Mouse (Mus musculus) 3T3-L1 (cell line): ENCODE results near the gene Cenpk.
"Not testable (repeated sequence)": the region's sequence is repeated elsewhere in the genome, so short reads cannot be mapped to it uniquely, and the experiment has no call there.

Experiments used
- DNase-seq: peaks from one replicate; pipeline ENCODE4 v3.0.0-alpha.2; 2015; ENCODE audit warnings: low read depth, low spot score

Cenpk gene

GRCm38 (mm10) chr13:104228384-104229066, at the start of gene Cenpk, which contains the start of gene Ppwd1:
Gene Cenpk (plus strand): TSS chr13:104228611.
Gene Ppwd1 (minus strand): TSS chr13:104228843.
- peak; percentile 95 for DNase-seq

GRCm38 (mm10) chr13:104178650-104179121, 49.7 kb upstream of the Cenpk start, which contains the start of gene Trim23:
Gene Trim23 (plus strand): TSS chr13:104178797.
- DNase-seq: peak; percentile 99

- DNase-seq: peak; percentile 26
Measured at GRCm38 (mm10) chr13:104179176-104179888, 49.1 kb upstream of the Cenpk start.

- DNase-seq: no peak
Measured at GRCm38 (mm10) chr13:104187357-104187756, 41.1 kb upstream of the Cenpk start.

- DNase-seq: not testable (repeated sequence)
Measured at GRCm38 (mm10) chr13:104195891-104196290, 32.5 kb upstream of the Cenpk start.

- DNase-seq: peak; percentile 30
Measured at GRCm38 (mm10) chr13:104204313-104204712, 24.1 kb upstream of the Cenpk start.

GRCm38 (mm10) chr13:104227478-104227877, 933 bp upstream of the Cenpk start:
- peak; percentile 7 for DNase-seq

GRCm38 (mm10) chr13:104229181-104229580, 770 bp downstream of the Cenpk start:
- no peak for DNase-seq

GRCm38 (mm10) chr13:104258997-104259396, 30.6 kb downstream of the Cenpk start:
- DNase-seq: no peak

- peak; percentile 78 for DNase-seq
Measured at GRCm38 (mm10) chr13:104285031-104285431, 56.6 kb downstream of the Cenpk start.

- DNase-seq: peak; percentile 68
Measured at GRCm38 (mm10) chr13:104285737-104286311, 57.4 kb downstream of the Cenpk start.

GRCm38 (mm10) chr13:104286336-104286735, 57.9 kb downstream of the Cenpk start:
- DNase-seq: peak; percentile 54

- peak; percentile 98 for DNase-seq
Measured at GRCm38 (mm10) chr13:104286897-104287309, 58.5 kb downstream of the Cenpk start.

- peak; percentile 66 for DNase-seq
Measured at GRCm38 (mm10) chr13:104287366-104288225, 59.2 kb downstream of the Cenpk start, which contains the start of gene Adamts6. Gene Adamts6 (plus strand): TSS chr13:104287835.

- peak; percentile 82 for DNase-seq
Measured at GRCm38 (mm10) chr13:104288226-104288859, 59.9 kb downstream of the Cenpk start.

GRCm38 (mm10) chr13:104289176-104289575, 60.8 kb downstream of the Cenpk start:
- peak; percentile 46 for DNase-seq

GRCm38 (mm10) chr13:104295472-104295871, 67.1 kb downstream of the Cenpk start:
- DNase-seq: peak; percentile 64
